Mouse (Mus musculus) left cerebral cortex, adult 2 months (tissue): Measurements from ENCODE around the gene Gm10277. TPM values are rescaled to one million over a fixed set of nuclear protein-coding genes. Genes with fewer than 3 reads are reported as not detected.

Experiments used
- DNase-seq, 2 experiments: peaks; one replicate each; pipeline ENCODE4 v3.0.0; 2021 to 2022; ENCODE audit warnings: low spot score in 2 of 2, mixed read lengths in 1 of 2; ENCODE audit errors: extremely low spot score in 1 of 2
- H3K27ac ChIP-seq: fragments of 200-600 bp; 2 replicates; pipeline ENCODE4 v1.8.1; 2022
- H3K4me3 ChIP-seq: fragments of 200-600 bp; 2 replicates; pipeline ENCODE4 v1.8.1; 2022
- CTCF ChIP-seq: fragments of 200-600 bp; IDR thresholded peaks from 2 replicates; pipeline ENCODE4 v1.8.1; 2022; ENCODE audit warnings: antibody characterized with exemption, mild to moderate bottlenecking, moderate library complexity
- intact Hi-C: fragments of 180-260 bp; cut with DNase I; formaldehyde crosslinking; loops from one replicate; pipeline ENCODE4 v1.15.1; 2025
- total RNA-seq, 2 experiments: library from RNA; stranded (reverse); gene quantifications; 2 replicates each; pipeline ENCODE4 v1.2.3; 2021

Gm10277 gene
- total RNA-seq, 2 experiments from 2014 or later = not detected

GRCm38 (mm10) chr11:77793238-77793930 is 5.8 kb upstream of the Gm10277 start:
- peak; percentile 99 for TF ChIP-seq CTCF
- intact Hi-C loops = loop anchor here (1.0 to 10.0 kb wide), 4 partner anchors 30 to 289 kb away; partner anchors contain the start of genes Myo18a and Nufip2
- peak overlapping the region; percentile 73 for H3K27ac ChIP-seq
- peak; percentile 94 to 98 for DNase-seq
- H3K4me3 ChIP-seq = peak overlapping the region; percentile 41

- no peak for DNase-seq
- peak overlapping the region; percentile 41 for H3K4me3 ChIP-seq
- intact Hi-C loops = loop anchor here (2.0 to 10.0 kb wide), 3 partner anchors 56 to 288 kb away; partner anchors contain the start of gene Nufip2
- peak overlapping the region; percentile 51 for H3K27ac ChIP-seq
- TF ChIP-seq CTCF = no peak
Observed at GRCm38 (mm10) chr11:77792566-77792909, 5.0 kb upstream of the Gm10277 start.

DNA sequence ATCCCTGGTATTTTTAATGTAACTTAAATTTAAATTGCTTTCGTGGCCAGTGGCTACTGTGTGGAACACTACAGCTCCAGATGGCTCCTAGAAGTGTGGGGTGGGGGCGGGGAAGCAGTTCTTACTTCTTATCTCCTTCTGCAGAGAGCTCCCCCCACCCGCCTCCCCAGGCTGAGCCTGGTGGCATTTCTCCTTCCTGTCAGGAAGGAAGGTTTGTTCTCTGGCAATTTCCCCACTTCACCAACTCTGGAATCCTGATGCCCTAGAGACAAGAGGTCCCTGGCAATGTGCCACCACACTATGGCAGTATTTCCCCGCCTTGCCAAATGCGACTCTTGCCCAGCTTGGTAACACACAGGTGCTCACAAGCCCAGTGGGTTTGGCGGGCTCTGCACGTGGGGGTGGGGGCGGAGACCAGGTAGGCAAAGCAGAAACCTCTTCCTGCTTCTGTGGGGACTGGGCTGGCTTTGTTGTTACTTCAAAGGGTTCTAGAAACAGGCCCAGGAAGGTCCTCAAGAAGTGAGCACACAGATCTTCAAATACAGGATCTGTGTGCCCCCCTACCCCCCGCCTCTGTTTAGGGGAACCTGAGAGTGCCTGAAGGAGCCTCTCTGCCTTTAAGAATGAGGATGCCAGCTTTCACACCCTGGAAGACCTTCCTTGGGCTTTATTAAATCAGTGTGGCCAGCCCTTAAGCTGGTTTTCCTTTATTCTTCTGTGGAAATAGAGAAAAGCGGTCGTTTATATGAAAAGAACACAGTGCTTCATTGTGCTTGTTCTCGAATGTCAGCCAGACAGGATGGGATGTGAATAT is 4.4 kb upstream of the Gm10277 start:
- TF ChIP-seq CTCF = no peak
- intact Hi-C loops = loop anchor here (2.0 to 10.0 kb wide), 3 partner anchors 55 to 287 kb away; partner anchors contain the start of gene Nufip2
- H3K27ac ChIP-seq = peak overlapping the region; percentile 81
- DNase-seq = peak in 1 of 2 experiments; percentile 24
- no peak overlapping the region for H3K4me3 ChIP-seq

GRCm38 (mm10) chr11:77791241-77791727 is 3.7 kb upstream of the Gm10277 start:
- no peak for TF ChIP-seq CTCF
- H3K27ac ChIP-seq = peak overlapping the region; percentile 81
- intact Hi-C loops = loop anchor here (5.0 to 10.0 kb wide), 2 partner anchors 104 to 286 kb away; partner anchors contain the start of gene Nufip2
- H3K4me3 ChIP-seq = no peak overlapping the region
- DNase-seq = peak in 1 of 2 experiments; percentile 27

GRCm38 (mm10) chr11:77790286-77790685 is 2.7 kb upstream of the Gm10277 start:
- intact Hi-C loops = loop anchor here (5.0 to 10.0 kb wide), 2 partner anchors 103 to 285 kb away; partner anchors contain the start of gene Nufip2
- peak overlapping the region; percentile 81 for H3K27ac ChIP-seq
- no peak overlapping the region for H3K4me3 ChIP-seq
- no peak for DNase-seq
- TF ChIP-seq CTCF = no peak

DNA sequence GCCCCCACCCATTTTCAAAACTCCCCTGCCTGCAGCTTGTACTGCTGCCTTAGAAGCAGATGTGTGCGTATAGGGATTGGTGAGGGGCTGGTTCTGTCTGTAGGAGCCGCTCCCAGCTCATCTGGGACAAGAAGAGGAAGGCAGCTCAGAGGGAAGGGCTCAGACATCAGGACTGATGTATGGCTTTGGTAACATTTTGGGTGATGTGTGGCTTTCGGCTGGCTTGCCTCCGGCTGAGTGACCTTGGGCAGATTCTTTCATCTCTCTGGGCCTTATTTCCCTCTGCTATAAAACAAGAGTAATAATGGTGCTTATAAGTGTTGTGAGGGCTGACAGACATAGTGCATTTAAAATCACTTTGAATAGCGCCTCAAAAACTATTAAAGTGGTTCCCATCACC is 2.0 kb upstream of the Gm10277 start:
- no peak overlapping the region; the same call in 1 of the 2 replicates for H3K27ac ChIP-seq
- no peak overlapping the region for H3K4me3 ChIP-seq
- no peak for TF ChIP-seq CTCF
- intact Hi-C loops = no loop called here
- no peak for DNase-seq

DNA sequence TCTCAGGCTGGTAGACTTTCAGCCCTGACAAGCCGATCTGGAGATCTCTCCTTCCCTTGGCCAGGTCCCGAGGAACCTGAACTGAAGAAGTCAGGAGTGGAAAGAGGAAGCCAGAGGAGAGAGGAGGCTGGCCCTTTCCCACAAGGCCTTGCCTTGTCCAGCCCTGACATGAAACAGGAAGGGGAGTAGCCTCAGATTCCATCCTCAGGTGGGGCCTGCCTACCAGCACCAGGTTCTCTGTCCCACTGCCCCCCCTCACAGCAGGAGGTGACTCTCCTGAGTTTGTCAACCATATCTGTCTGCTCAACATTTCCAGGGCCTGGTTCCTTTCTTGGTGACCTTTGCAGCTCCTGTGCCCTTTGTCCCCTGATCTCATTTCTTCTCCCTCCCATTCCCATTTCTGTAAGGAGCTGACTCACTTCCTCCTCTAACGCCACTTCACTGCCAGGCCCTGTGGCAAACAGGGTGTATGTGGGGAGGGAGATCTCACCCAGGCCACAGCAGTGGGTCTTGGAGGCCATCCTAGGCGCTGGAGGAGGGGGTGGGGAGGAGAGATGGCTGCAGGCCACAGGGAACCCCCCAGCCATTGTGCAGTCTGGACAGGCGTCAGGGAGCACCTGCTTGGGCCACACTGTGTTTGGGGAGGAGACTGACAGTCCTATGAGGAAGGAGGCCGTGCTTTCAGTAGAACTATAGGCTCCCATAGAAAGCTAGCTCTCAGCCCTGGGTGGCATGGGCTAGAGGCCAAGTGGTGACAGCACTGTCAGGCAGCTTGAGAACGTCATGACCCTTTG is 1.6 kb downstream of the Gm10277 start:
- Histone ChIP-seq H3K27ac (peak overlapping the region; percentile 86), H3K4me3 (no peak overlapping the region)
- intact Hi-C loops = no loop called here
- peak in 1 of 2 experiments; percentile 19 for DNase-seq
- no peak for TF ChIP-seq CTCF

DNA sequence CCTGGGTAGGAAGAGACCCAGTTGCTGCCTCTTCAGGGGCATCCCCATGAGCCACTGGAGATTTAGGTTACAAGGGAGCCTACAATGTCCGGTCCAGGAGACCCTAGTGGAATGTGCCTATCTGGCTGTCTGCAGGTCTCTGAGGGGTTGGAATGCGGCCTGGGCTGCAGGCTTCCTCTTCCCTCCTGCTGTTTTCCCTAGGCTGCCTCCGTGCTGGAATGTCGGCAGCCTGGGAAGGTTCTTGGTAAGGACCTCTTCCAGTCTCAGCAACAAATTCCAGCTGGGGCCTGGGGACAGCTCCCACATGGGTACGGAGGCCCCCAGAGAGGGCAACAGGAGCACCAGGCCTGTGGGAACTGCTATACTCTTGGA is 2.2 kb downstream of the Gm10277 start:
- TF ChIP-seq CTCF = no peak
- Histone ChIP-seq H3K27ac (peak overlapping the region; percentile 86), H3K4me3 (no peak overlapping the region)
- no peak for DNase-seq
- intact Hi-C loops = no loop called here

DNA sequence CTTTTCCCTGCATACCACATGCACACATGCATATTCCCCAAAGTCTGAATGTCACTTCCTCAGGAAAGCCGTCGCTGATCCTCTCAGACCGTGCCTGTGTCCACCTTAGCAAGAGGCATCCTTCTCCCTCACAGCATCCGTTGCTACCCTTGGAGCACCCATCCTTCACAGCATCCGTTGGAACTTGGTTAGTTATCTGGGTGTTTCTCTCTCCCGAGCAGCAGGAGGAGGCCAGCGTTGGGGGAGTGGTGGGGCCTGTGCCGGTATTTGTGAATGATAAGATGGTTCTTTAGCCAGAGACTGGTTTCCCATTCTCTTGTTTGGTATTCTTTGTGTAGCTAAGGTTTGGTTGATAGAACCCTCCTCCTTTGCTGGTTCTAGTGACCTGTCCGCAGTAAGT is 2.7 kb downstream of the Gm10277 start:
- intact Hi-C loops = no loop called here
- Histone ChIP-seq H3K4me3 (no peak overlapping the region), H3K27ac (peak overlapping the region; percentile 86)
- no peak for DNase-seq
- no peak for TF ChIP-seq CTCF

- intact Hi-C loops = no loop called here
- DNase-seq = peak in 1 of 2 experiments; percentile 25
- H3K4me3 ChIP-seq = no peak overlapping the region
- peak overlapping the region; percentile 86 for H3K27ac ChIP-seq
- TF ChIP-seq CTCF = peak; percentile 40
Observed at GRCm38 (mm10) chr11:77783747-77784646, 3.5 kb downstream of the Gm10277 start.
